Comparison of ENCODE assay signal across 14 mouse cellular contexts in the genomic region with DNA sequence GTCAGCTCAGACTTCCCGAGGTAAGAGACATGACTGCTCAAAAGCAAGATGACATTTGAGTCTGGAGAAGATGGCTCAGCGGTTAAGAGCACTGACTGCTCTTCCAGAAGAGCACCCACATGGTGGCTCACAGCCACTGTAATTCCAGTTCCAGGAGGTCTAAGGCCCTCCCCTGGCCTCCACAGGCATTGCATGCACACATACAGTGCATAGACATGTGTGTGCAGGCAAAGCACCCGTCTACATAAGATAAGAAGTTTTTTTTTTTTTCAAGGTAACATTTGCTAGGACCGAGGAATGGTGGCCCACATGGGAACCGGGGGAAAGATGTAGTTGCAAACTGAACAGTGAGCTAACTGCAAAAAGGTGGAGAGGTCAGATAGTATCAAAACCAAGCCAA.
A peak's percentile ranks its signal among the peaks of the same experiment; 100 is the strongest.
DNase-seq lines count a peak whose midpoint lies in the region; ATAC-seq and TF ChIP-seq lines count a peak whose summit lies in the region.
"Had no signal": no experiment of that assay in that cellular context is flagged by ENCODE, and none has a peak within 500 bp of the region (broad histone marks: within the 10 kb centered on the region; RNA-seq: fewer than 3 reads in every experiment).

No protein-coding gene starts in this region.

- DNase-seq in gastrocnemius, adult 2 months: no peak
- no peak for DNase-seq in gastrocnemius, adult 18-20 months (ENCODE audit: low spot score)
- no peak for DNase-seq in liver, embryonic 14.5 days (ENCODE audit: low read depth in 3 of 3, low spot score in 3 of 3)
- DNase-seq in liver: no peak
- DNase-seq in ES-CJ7 (ENCODE audit: low read depth, low spot score): peak; percentile 44
- DNase-seq in right cerebral cortex, postnatal 14 days: no peak
- no peak for DNase-seq in cerebellum, adult 11-12 months
- DNase-seq: adrenal gland, adult 8-10 months; cerebellum, postnatal 36 days; heart, adult 18-20 months; heart, postnatal 10 days; thymus, postnatal 14 days had no signal

- no peaks in the 10 kb centered on the region for H3K36me3 ChIP-seq in liver, embryonic 14.5 days (replicated peaks; ENCODE audit: control insufficient read depth, insufficient read depth, low read depth)
- H3K36me3 ChIP-seq in embryonic facial prominence, embryonic 13.5 days: no peaks in the 10 kb centered on the region

- intact Hi-C loops in gastrocnemius, adult 2 months (cut with DNase I): loop anchor here (5.0 kb wide), 2 partner anchors 238 to 338 kb away; partner anchors contain the start of gene Ubl3

- H3K4me1 ChIP-seq in liver, embryonic 14.5 days (replicated peaks; ENCODE audit: control insufficient read depth in 2 of 2, insufficient read depth in 2 of 2, low read length in 1 of 2): peaks cover 0 to 13% of the 10 kb centered on the region in 2 experiments; a peak in 2 of 4 replicates
- peaks cover 25% of the 10 kb centered on the region for H3K4me1 ChIP-seq in embryonic facial prominence, embryonic 13.5 days

- H3K27me3 ChIP-seq in liver, embryonic 14.5 days (ENCODE audit: control insufficient read depth, insufficient read depth, low read length): no peaks in the 10 kb centered on the region; the same call in 1 of the 2 replicates
- peaks cover 11% of the 10 kb centered on the region; the same call in 1 of the 2 replicates for H3K27me3 ChIP-seq in embryonic facial prominence, embryonic 13.5 days

- no peak for ATAC-seq in liver, embryonic 14.5 days (ENCODE audit: insufficient read depth)
- ATAC-seq in embryonic facial prominence, embryonic 13.5 days (ENCODE audit: insufficient number of reproducible peaks, insufficient read depth, low FRiP score, low TSS enrichment, low read depth): no peak

- H3K4me2 ChIP-seq in liver, embryonic 14.5 days (ENCODE audit: low read depth): no peak overlapping the region
- H3K4me2 ChIP-seq in embryonic facial prominence, embryonic 13.5 days: no peak overlapping the region

- 47% methylated on average over 5 of the region's 5 CpGs for WGBS in liver, embryonic 14.5 days (ENCODE audit: insufficient replicate concordance)
- 69% methylated on average over 5 of the region's 5 CpGs for WGBS in embryonic facial prominence, embryonic 13.5 days

- H3K9me3 ChIP-seq in liver, embryonic 14.5 days (ENCODE audit: control insufficient read depth, low read length): no peaks in the 10 kb centered on the region
- no peaks in the 10 kb centered on the region for H3K9me3 ChIP-seq in embryonic facial prominence, embryonic 13.5 days

- peak; percentile 5; the same call in 1 of the 2 replicates for TF ChIP-seq CTCF in gastrocnemius, adult 2 months (IDR thresholded peaks at IDR 0.05)
- TF ChIP-seq CTCF in liver, embryonic 14.5 days (IDR thresholded peaks at IDR 0.05; ENCODE audit: low read depth): peak; percentile 30

- H3K9ac ChIP-seq in liver, embryonic 14.5 days (replicated peaks): no peak overlapping the region
- no peak overlapping the region for H3K9ac ChIP-seq in embryonic facial prominence, embryonic 13.5 days

- no peak for TF ChIP-seq EP300 in liver, embryonic 14.5 days (IDR thresholded peaks at IDR 0.05; ENCODE audit: low read depth)

- H3K4me3 ChIP-seq in gastrocnemius, adult 2 months: no peak overlapping the region
- H3K4me3 ChIP-seq in liver, embryonic 14.5 days (ENCODE audit: insufficient read depth in 1 of 2, low read depth in 2 of 2, low read length in 2 of 2): no peak overlapping the region
- H3K4me3 ChIP-seq in embryonic facial prominence, embryonic 13.5 days: no peak overlapping the region

- H3K27ac ChIP-seq in gastrocnemius, adult 2 months: no peak overlapping the region
- H3K27ac ChIP-seq in liver, embryonic 14.5 days: no peak overlapping the region
- H3K27ac ChIP-seq in embryonic facial prominence, embryonic 13.5 days: peak overlapping the region; percentile 34; the same call in 1 of the 2 replicates
- H3K27ac ChIP-seq: macrophage had no signal
